Comparison of ENCODE assay signal across 8 mouse cellular contexts in genomic region chr8:22302896-22303306, GRCm38 (mm10). TPM values are rescaled to one million over a fixed set of nuclear protein-coding genes. Genes with fewer than 3 reads are reported as not detected.
DNase-seq lines count a peak whose midpoint lies in the region.

No protein-coding gene starts in this region.

- no peaks in the 10 kb centered on the region for H3K36me3 ChIP-seq in midbrain, embryonic 10.5 days

- peak overlapping the region; percentile 34 for H3K4me3 ChIP-seq in midbrain, embryonic 10.5 days

- H3K9me3 ChIP-seq in midbrain, embryonic 10.5 days (replicated peaks), result no peaks in the 10 kb centered on the region

- peak; percentile 23 for DNase-seq in ovary, postnatal 36 days (ENCODE audit: low spot score)
- no peak for DNase-seq in ovary, adult 18-20 months (ENCODE audit: low spot score)
- DNase-seq in forelimb bud, embryonic 11.5 days (ENCODE audit: low read depth, low spot score), result peak; percentile 23
- DNase-seq in kidney, postnatal 25 days, result peak; percentile 60 to 69
- DNase-seq in midbrain, embryonic 10.5 days (ENCODE audit: low spot score), result peak; percentile 36
- no peak for DNase-seq in adipocyte (ENCODE audit: low spot score)
- no peak for DNase-seq in B cell, adult 2 months
- no peak for DNase-seq in ovary, postnatal 10 days (ENCODE audit: low spot score)

- peaks cover 11% of the 10 kb centered on the region for H3K4me1 ChIP-seq in midbrain, embryonic 10.5 days

- peak overlapping the region; percentile 69 for H3K27ac ChIP-seq in midbrain, embryonic 10.5 days (replicated peaks)

- H3K27me3 ChIP-seq in midbrain, embryonic 10.5 days (ENCODE audit: low read depth, poor library complexity, severe bottlenecking), result no peaks in the 10 kb centered on the region

- WGBS in midbrain, embryonic 10.5 days, result 19% methylated on average over 7 of the region's 7 CpGs

RNA-seq across cellular contexts. Expression of gene Tpte, which starts 19.7 kb away (rescaled TPM):
- not detected in 2 replicates for polyA plus RNA-seq in midbrain, embryonic 10.5 days (2016; fragmentation: Nextera tagmentation; extraction: Ambion mirVana)

Comparison
In these comparisons a context has a peak if more than half of its experiments do, and no peak if none do; other contexts are left out.
1. DNase-seq: peak in ovary, postnatal 36 days (single experiment), forelimb bud, embryonic 11.5 days (single experiment), kidney, postnatal 25 days (2 of 2) and midbrain, embryonic 10.5 days (single experiment); none in ovary, adult 18-20 months (single experiment), adipocyte (single experiment), B cell, adult 2 months (0 of 2) and ovary, postnatal 10 days (single experiment).